Mouse (Mus musculus) myocyte (in vitro differentiated cells): ENCODE measurements around the gene Slc7a8. TPM values are rescaled to one million over a fixed set of nuclear protein-coding genes. Genes with fewer than 3 reads are reported as not detected.

Experiments
- H3K27me3 ChIP-seq: one replicate; pipeline ENCODE4 v1.6.1; 2011; ENCODE audit not compliant: control insufficient read depth, insufficient read depth, insufficient read length
- H3K36me3 ChIP-seq: one replicate; pipeline ENCODE4 v1.6.1; 2011; ENCODE audit not compliant: control insufficient read depth, insufficient read depth
- H3K4me2 ChIP-seq: one replicate; pipeline ENCODE4 v1.6.1; 2011; ENCODE audit warnings: low read depth, control low read depth
- H3K4me3 ChIP-seq: one replicate; pipeline ENCODE4 v1.5.1; 2011; ENCODE audit warnings: mild to moderate bottlenecking, control low read depth, moderate library complexity
- H3K79me2 ChIP-seq: one replicate; pipeline ENCODE4 v1.6.1; 2011; ENCODE audit not compliant: control insufficient read depth, insufficient read depth
- H3ac ChIP-seq: one replicate; pipeline ENCODE4 v1.6.1; 2011; ENCODE audit not compliant: control insufficient read depth, insufficient read length
- CEBPB ChIP-seq: IDR thresholded peaks from 2 replicates; pipeline ENCODE4 v1.6.1; 2011; ENCODE audit warnings: mild to moderate bottlenecking, moderate library complexity; ENCODE audit not compliant: poor library complexity, insufficient read depth, severe bottlenecking
- E2F4 ChIP-seq: IDR thresholded peaks from one replicate; pipeline ENCODE4 v1.6.1; 2011; ENCODE audit warnings: mild to moderate bottlenecking, control low read depth, moderate library complexity; ENCODE audit not compliant: insufficient read depth
- MAX ChIP-seq: IDR thresholded peaks from one replicate; pipeline ENCODE4 v1.6.1; 2011; ENCODE audit warnings: low read depth, mild to moderate bottlenecking, control low read depth
- MYOD1 ChIP-seq, 3 experiments: IDR thresholded peaks; one replicate each; pipeline ENCODE4 v1.6.1; 2011; ENCODE audit warnings: control low read depth in 2 of 3, low read depth in 2 of 3, mild to moderate bottlenecking in 2 of 3, moderate library complexity in 1 of 3; ENCODE audit not compliant: insufficient read length in 2 of 3, control insufficient read depth in 1 of 3
- MYOG ChIP-seq, 3 experiments: IDR thresholded peaks; one replicate each; pipeline ENCODE4 v1.6.1; 2011; ENCODE audit warnings: control low read depth in 2 of 3, low read depth in 2 of 3, mild to moderate bottlenecking in 2 of 3; ENCODE audit not compliant: insufficient read length in 2 of 3, control insufficient read depth in 1 of 3, insufficient read depth in 1 of 3
- POLR2A ChIP-seq: IDR thresholded peaks from one replicate; pipeline ENCODE4 v1.6.1; 2011; ENCODE audit warnings: low read depth, mild to moderate bottlenecking, control low read depth, moderate library complexity; ENCODE audit not compliant: insufficient read length
- POLR2AphosphoS2 ChIP-seq: IDR thresholded peaks from one replicate; pipeline ENCODE4 v1.6.1; 2011; ENCODE audit warnings: low read depth, control low read depth; ENCODE audit not compliant: insufficient read length
- REST ChIP-seq: IDR thresholded peaks from one replicate; pipeline ENCODE4 v1.6.1; 2011; ENCODE audit warnings: mild to moderate bottlenecking, control low read depth, moderate library complexity; ENCODE audit not compliant: insufficient read depth, insufficient read length
- SRF ChIP-seq: IDR thresholded peaks from one replicate; pipeline ENCODE4 v1.6.1; 2011; ENCODE audit warnings: low read depth; ENCODE audit not compliant: control insufficient read depth, insufficient read length
- TCF12 ChIP-seq: IDR thresholded peaks from one replicate; pipeline ENCODE4 v1.6.1; 2011; ENCODE audit warnings: mild to moderate bottlenecking, control low read depth; ENCODE audit not compliant: poor library complexity, insufficient read depth, severe bottlenecking
- TCF3 ChIP-seq: IDR thresholded peaks from one replicate; pipeline ENCODE4 v1.6.1; 2011; ENCODE audit warnings: low read depth, control low read depth; ENCODE audit not compliant: insufficient read length
- USF1 ChIP-seq: IDR thresholded peaks from one replicate; pipeline ENCODE4 v1.6.1; 2011; ENCODE audit warnings: low read depth, mild to moderate bottlenecking, control low read depth, moderate library complexity
- polyA plus RNA-seq: library from polyadenylated mRNA; unstranded; fragments of >200 nt; fragmentation: generic; extraction: Trizol; gene quantifications from one replicate; pipeline ENCODE4 v1.2.1, GENCODE M21; 2012; ENCODE audit warnings: missing spikeins

Gene Slc7a8
- not detected for polyA plus RNA-seq

DNA sequence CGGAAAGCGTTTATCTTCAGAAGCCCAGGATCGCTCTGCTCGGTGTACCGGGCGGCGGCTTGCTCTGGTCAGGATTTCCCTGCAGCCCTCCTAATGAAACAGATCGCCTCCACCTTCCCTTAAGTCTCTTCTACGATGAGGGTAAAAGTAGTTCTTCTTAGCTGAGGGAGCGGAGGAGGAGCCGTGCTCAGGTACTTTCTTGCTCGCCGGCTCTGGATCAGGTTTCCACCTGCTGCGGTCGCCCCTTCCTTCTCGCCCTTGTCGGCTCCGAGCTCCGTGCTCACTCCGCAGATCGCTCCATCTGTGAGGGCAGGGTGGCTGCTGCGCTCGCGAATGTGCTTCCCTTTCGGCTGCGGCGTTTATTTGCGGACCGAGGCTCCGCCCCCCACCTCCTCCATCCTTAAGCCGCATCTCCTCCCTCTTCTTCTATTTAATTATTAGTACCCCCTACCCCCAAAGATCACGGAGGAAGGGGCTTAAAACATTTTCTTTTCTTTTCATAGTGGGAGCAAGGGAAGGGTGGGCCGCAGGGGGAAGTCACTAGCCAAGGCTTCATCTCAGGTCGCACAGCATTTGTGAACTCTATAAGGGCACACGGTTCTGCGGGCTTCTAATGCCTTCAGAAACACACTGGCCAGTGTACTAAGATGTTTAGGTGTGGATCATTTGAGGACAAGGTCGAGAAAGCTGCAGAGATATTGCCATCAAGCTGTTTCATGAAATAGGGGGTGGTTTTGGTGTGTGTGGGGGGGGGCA is at the start of gene Slc7a8:
Slc7a8 (minus strand) TSS at position 337 of the 756 bp plus-strand sequence.
- no peak for TF ChIP-seq POLR2AphosphoS2
- TF ChIP-seq MAX, result no peak
- TF ChIP-seq CEBPB, result no peak
- TF ChIP-seq E2F4, result no peak
- TF ChIP-seq REST, result no peak
- no peak for TF ChIP-seq SRF
- no peak for TF ChIP-seq POLR2A
- TF ChIP-seq TCF12, result no peak

GRCm38 (mm10) chr14:54823716-54824115 is 42.0 kb upstream of the Slc7a8 start:
- H3K27me3 ChIP-seq, result no peaks in the 10 kb centered on the region
- no peaks in the 10 kb centered on the region for H3K79me2 ChIP-seq
- TF ChIP-seq CEBPB (no peak), TCF12 (no peak), POLR2AphosphoS2 (no peak), MYOG (IDR thresholded peaks at IDR 0.05; ENCODE audit: control insufficient read depth in 1 of 3, insufficient read depth in 1 of 3, insufficient read length in 2 of 3, low read depth in 2 of 3) (no peak), E2F4 (no peak), POLR2A (no peak)

More for the DNA sequence above, at the start of gene Slc7a8:
- peaks cover 26% of the 10 kb centered on the region for H3K27me3 ChIP-seq
- no peak within 1 kb of the TSS for H3ac ChIP-seq
- no peaks in the 10 kb centered on the region for H3K79me2 ChIP-seq
- H3K36me3 ChIP-seq, result no peaks in the 10 kb centered on the region
- no peak within 1 kb of the TSS for H3K4me3 ChIP-seq
- no peak within 1 kb of the TSS for H3K4me2 ChIP-seq

GRCm38 (mm10) chr14:54822301-54822700 is 40.6 kb upstream of the Slc7a8 start:
- no peak overlapping the region for H3K4me2 ChIP-seq
- H3K36me3 ChIP-seq, result no peaks in the 10 kb centered on the region
- TF ChIP-seq SRF (no peak), USF1 (no peak), E2F4 (no peak), MYOD1 (IDR thresholded peaks at IDR 0.05; ENCODE audit: control insufficient read depth in 1 of 3, insufficient read length in 2 of 3, low read depth in 2 of 3) (no peak), POLR2AphosphoS2 (no peak), POLR2A (no peak), TCF12 (no peak), TCF3 (no peak)
- no peak overlapping the region for H3K4me3 ChIP-seq
- no peak overlapping the region for H3ac ChIP-seq
- no peaks in the 10 kb centered on the region for H3K79me2 ChIP-seq
- no peaks in the 10 kb centered on the region for H3K27me3 ChIP-seq

More at GRCm38 (mm10) chr14:54823716-54824115, 42.0 kb upstream of the Slc7a8 start:
- Histone ChIP-seq H3K36me3 (no peaks in the 10 kb centered on the region), H3K4me3 (no peak overlapping the region), H3K4me2 (no peak overlapping the region), H3ac (no peak overlapping the region)

DNA sequence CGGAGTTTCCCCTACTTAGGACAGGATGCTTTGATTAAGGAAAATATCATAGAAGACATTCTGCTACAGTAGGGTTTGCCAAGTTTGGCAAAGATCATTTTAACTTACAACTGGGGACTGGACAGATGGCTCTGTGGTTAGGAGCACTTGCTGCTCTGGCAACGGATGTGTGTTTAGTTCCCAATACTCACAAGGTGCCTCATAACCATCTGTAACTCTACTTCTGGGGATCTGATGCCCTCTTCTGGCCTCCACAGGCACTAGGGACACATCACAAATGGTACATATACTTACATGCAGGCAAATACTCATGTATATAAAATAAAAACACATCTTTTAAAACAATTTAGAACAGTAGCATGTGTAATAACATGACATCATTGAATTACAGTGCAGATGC is 36.0 kb upstream of the Slc7a8 start:
- Histone ChIP-seq H3K4me2 (no peak overlapping the region), H3K79me2 (no peaks in the 10 kb centered on the region), H3K36me3 (no peaks in the 10 kb centered on the region), H3ac (no peak overlapping the region), H3K27me3 (peaks cover 15% of the 10 kb centered on the region), H3K4me3 (no peak overlapping the region)
- TF ChIP-seq MYOD1 (IDR thresholded peaks at IDR 0.05; ENCODE audit: control insufficient read depth in 1 of 3, insufficient read length in 2 of 3, low read depth in 2 of 3), result peak in 1 of 3 experiments; percentile 56
- peak in 1 of 3 experiments; percentile 3 for TF ChIP-seq MYOG (IDR thresholded peaks at IDR 0.05; ENCODE audit: control insufficient read depth in 1 of 3, insufficient read depth in 1 of 3, insufficient read length in 2 of 3, low read depth in 2 of 3)
- TF ChIP-seq POLR2A, result no peak

DNA sequence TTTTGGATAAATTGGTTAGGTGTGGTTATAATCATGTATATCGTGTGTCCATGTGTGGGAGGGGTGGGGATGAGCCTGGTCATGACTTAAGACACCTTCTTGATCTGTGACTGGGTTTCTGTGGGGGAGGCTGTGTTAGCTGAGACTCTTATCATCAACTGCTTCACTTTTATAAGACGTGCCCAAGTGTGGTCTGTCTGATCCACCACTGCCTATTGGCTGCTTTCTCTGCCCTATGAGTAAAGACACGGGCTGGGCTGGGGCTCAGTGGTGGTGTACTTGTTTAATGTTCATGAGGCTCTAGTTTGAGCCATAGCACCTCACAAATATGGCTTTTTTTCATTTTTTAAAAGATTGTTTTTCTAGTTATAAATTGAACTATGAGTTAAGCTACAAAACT is 34.0 kb upstream of the Slc7a8 start:
- Histone ChIP-seq H3ac (no peak overlapping the region), H3K4me3 (no peak overlapping the region), H3K79me2 (no peaks in the 10 kb centered on the region), H3K27me3 (peaks cover 15% of the 10 kb centered on the region), H3K4me2 (no peak overlapping the region), H3K36me3 (no peaks in the 10 kb centered on the region)
- TF ChIP-seq POLR2A, result no peak
- no peak for TF ChIP-seq POLR2AphosphoS2
- TF ChIP-seq REST, result no peak
- no peak for TF ChIP-seq CEBPB
